Mouse (Mus musculus): ENCODE data around the gene Sesn3. TPM values are rescaled to one million over a fixed set of nuclear protein-coding genes. Genes with fewer than 3 reads are reported as not detected.

Sesn3 gene
- polyA plus RNA-seq, 1 experiment from 2014 or later: 15.9 TPM

DNA sequence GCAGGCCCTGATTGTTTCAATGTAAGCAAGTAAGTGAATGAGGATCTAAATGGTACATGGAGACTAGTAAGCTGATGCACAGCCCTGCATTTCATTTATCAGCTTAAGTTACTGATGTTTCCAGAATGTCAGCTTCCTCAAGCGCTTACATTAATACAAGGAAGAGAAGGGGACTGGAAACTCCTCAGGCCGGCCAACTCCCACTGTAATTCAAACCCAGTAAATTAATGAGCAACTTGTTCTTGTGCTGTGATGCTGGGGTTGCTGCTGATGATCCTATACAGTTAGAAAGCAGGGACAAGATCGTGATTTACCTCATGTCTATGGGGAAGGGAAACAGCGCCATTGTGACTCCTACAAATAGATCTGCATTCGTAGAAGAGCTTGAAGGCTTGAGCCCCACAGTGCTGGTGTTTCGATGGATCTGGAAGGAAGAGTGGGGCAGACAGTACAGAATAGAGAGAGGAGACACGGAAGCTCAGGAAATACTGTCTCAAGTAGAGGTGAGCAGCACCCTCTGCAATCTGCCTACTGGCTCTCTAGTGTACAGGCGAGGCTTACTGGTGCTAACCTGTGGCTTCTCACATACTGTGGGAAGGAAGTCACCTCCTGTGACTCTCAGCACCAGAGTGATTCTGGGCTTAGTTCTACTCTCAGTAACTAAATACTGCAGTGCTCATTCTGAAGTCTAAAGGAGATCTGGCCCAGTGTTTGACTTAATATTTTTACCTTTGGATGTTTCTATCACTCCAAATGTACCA, 21.0 kb downstream of the Sesn3 start:
- no peaks in the 10 kb centered on the region for H3K4me1 ChIP-seq (ENCODE audit: control insufficient read depth, insufficient read depth, low read length)
- DNase-seq (ENCODE audit: low spot score, missing footprints) (no peak), ATAC-seq (ENCODE audit: low FRiP score) (no peak)
- 91% methylated on average over 8 of the region's 8 CpGs for WGBS
- H3K4me2 ChIP-seq: no peak overlapping the region
- no peaks in the 10 kb centered on the region for H3K36me3 ChIP-seq (ENCODE audit: control insufficient read depth, insufficient read depth, low read length)
- H3K9ac ChIP-seq (ENCODE audit: low read length): no peak overlapping the region
- no peak overlapping the region for H3K4me3 ChIP-seq (ENCODE audit: low read depth, low read length)
- no peaks in the 10 kb centered on the region for H3K27me3 ChIP-seq (ENCODE audit: control insufficient read depth, insufficient read depth, low read length)
- H3K27ac ChIP-seq (ENCODE audit: low read depth, low read length): no peak overlapping the region
- H3K9me3 ChIP-seq (ENCODE audit: control insufficient read depth, low read length): no peaks in the 10 kb centered on the region

DNA sequence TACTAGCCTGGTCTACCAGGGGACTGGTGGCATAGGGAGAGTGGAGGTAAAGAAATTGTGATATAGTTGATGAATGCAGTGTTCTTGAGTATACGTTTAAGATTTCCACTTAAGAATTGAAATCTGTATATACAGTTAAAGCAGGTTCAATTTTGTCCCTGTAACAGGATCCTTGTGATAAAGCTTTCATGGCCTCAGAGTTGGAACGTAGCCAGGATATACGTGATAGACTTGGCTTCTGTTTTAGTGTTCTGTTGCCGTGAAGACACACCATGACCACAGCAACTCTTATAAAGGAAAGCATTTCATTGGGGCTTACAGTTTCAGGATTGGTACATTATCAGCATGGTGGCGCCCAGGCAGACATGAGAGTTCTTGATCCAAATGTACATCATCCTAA, 22.3 kb downstream of the Sesn3 start:
- Histone ChIP-seq H3K27me3 (ENCODE audit: control insufficient read depth, insufficient read depth, low read length) (no peaks in the 10 kb centered on the region), H3K36me3 (ENCODE audit: control insufficient read depth, insufficient read depth, low read length) (no peaks in the 10 kb centered on the region), H3K4me1 (ENCODE audit: control insufficient read depth, insufficient read depth, low read length) (no peaks in the 10 kb centered on the region), H3K27ac (ENCODE audit: low read depth, low read length) (no peak overlapping the region), H3K4me3 (ENCODE audit: low read depth, low read length) (no peak overlapping the region), H3K9ac (ENCODE audit: low read length) (no peak overlapping the region), H3K9me3 (ENCODE audit: control insufficient read depth, low read length) (no peaks in the 10 kb centered on the region), H3K4me2 (no peak overlapping the region)
- DNase-seq (ENCODE audit: low spot score, missing footprints): no peak
- no peak for ATAC-seq (ENCODE audit: low FRiP score)
- 95% methylated on average over 5 of the region's 5 CpGs for WGBS

GRCm38 (mm10) chr9:14299819-14300218, 25.0 kb downstream of the Sesn3 start:
- H3K4me2 ChIP-seq: no peak overlapping the region
- ATAC-seq (ENCODE audit: low FRiP score): no peak
- no peaks in the 10 kb centered on the region for H3K27me3 ChIP-seq (ENCODE audit: control insufficient read depth, insufficient read depth, low read length)
- no peak overlapping the region for H3K27ac ChIP-seq (ENCODE audit: low read depth, low read length)
- H3K4me1 ChIP-seq (ENCODE audit: control insufficient read depth, insufficient read depth, low read length): peaks cover 8% of the 10 kb centered on the region; the same call in 1 of the 2 replicates
- no peak for DNase-seq (ENCODE audit: low spot score, missing footprints)
- H3K9me3 ChIP-seq (ENCODE audit: control insufficient read depth, low read length): no peaks in the 10 kb centered on the region
- H3K4me3 ChIP-seq (ENCODE audit: low read depth, low read length): no peak overlapping the region
- H3K9ac ChIP-seq (ENCODE audit: low read length): no peak overlapping the region
- H3K36me3 ChIP-seq (ENCODE audit: control insufficient read depth, insufficient read depth, low read length): no peaks in the 10 kb centered on the region

DNA sequence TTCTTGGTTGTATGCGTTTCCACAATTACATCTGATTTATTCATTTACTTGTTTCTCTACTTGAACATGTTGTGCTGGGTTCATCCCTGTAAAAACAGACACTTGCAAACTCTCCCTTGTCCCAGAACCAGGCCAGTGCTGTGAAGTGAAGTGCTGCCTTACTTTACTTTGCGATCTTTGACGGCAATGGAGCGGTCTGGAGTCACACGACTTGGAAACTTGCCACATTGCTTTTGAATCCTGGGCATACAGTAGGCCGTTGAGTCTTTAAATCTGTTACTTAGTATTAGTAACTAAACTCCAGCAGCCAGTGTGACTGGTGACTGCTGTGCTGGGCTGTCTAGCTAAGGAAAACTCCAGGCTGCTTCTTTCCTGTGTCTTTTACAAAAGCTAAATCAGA, 25.9 kb downstream of the Sesn3 start:
- DNase-seq (ENCODE audit: low spot score, missing footprints) (no peak), ATAC-seq (ENCODE audit: low FRiP score) (no peak)
- H3K4me1 ChIP-seq (ENCODE audit: control insufficient read depth, insufficient read depth, low read length): peaks cover 9% of the 10 kb centered on the region; the same call in 1 of the 2 replicates
- H3K9me3 ChIP-seq (ENCODE audit: control insufficient read depth, low read length): no peaks in the 10 kb centered on the region
- H3K9ac ChIP-seq (ENCODE audit: low read length): no peak overlapping the region
- WGBS: 89% methylated on average over 6 of the region's 6 CpGs
- no peaks in the 10 kb centered on the region for H3K36me3 ChIP-seq (ENCODE audit: control insufficient read depth, insufficient read depth, low read length)
- H3K4me3 ChIP-seq (ENCODE audit: low read depth, low read length): no peak overlapping the region
- H3K4me2 ChIP-seq: no peak overlapping the region
- H3K27me3 ChIP-seq (ENCODE audit: control insufficient read depth, insufficient read depth, low read length): no peaks in the 10 kb centered on the region
- H3K27ac ChIP-seq (ENCODE audit: low read depth, low read length): no peak overlapping the region

- no peaks in the 10 kb centered on the region for H3K27me3 ChIP-seq (ENCODE audit: control insufficient read depth, insufficient read depth, low read length)
- no peaks in the 10 kb centered on the region for H3K9me3 ChIP-seq (ENCODE audit: control insufficient read depth, low read length)
- H3K9ac ChIP-seq (ENCODE audit: low read length): no peak overlapping the region
- 48% methylated on average over 9 of the region's 9 CpGs for WGBS
- peak; percentile 75 for ATAC-seq (ENCODE audit: low FRiP score)
- H3K4me2 ChIP-seq: no peak overlapping the region
- peaks cover 9% of the 10 kb centered on the region; the same call in 1 of the 2 replicates for H3K4me1 ChIP-seq (ENCODE audit: control insufficient read depth, insufficient read depth, low read length)
- H3K27ac ChIP-seq (ENCODE audit: low read depth, low read length): no peak overlapping the region
- no peak for DNase-seq (ENCODE audit: low spot score, missing footprints)
- no peaks in the 10 kb centered on the region for H3K36me3 ChIP-seq (ENCODE audit: control insufficient read depth, insufficient read depth, low read length)
- no peak overlapping the region for H3K4me3 ChIP-seq (ENCODE audit: low read depth, low read length)
Observed at GRCm38 (mm10) chr9:14304262-14304968, 29.5 kb downstream of the Sesn3 start.

- DNase-seq (ENCODE audit: low spot score, missing footprints): no peak
- no peak for ATAC-seq (ENCODE audit: low FRiP score)
- Histone ChIP-seq H3K9ac (ENCODE audit: low read length) (no peak overlapping the region), H3K27me3 (ENCODE audit: control insufficient read depth, insufficient read depth, low read length) (no peaks in the 10 kb centered on the region), H3K27ac (ENCODE audit: low read depth, low read length) (no peak overlapping the region), H3K4me3 (ENCODE audit: low read depth, low read length) (no peak overlapping the region), H3K36me3 (ENCODE audit: control insufficient read depth, insufficient read depth, low read length) (0 out of 2 replicates have a peak, but pooled peaks cover 2% of the 10 kb centered on the region), H3K4me1 (ENCODE audit: control insufficient read depth, insufficient read depth, low read length) (peaks cover 9% of the 10 kb centered on the region; the same call in 1 of the 2 replicates), H3K4me2 (no peak overlapping the region), H3K9me3 (ENCODE audit: control insufficient read depth, low read length) (no peaks in the 10 kb centered on the region)
- 94% methylated on average over 3 of the region's 3 CpGs for WGBS
Observed at GRCm38 (mm10) chr9:14307341-14307740, 32.5 kb downstream of the Sesn3 start.

- Histone ChIP-seq H3K4me3 (ENCODE audit: low read depth, low read length) (no peak overlapping the region), H3K9me3 (ENCODE audit: control insufficient read depth, low read length) (no peaks in the 10 kb centered on the region), H3K36me3 (ENCODE audit: control insufficient read depth, insufficient read depth, low read length) (peaks cover 2% of the 10 kb centered on the region; the same call in 1 of the 2 replicates), H3K27me3 (ENCODE audit: control insufficient read depth, insufficient read depth, low read length) (no peaks in the 10 kb centered on the region), H3K4me1 (ENCODE audit: control insufficient read depth, insufficient read depth, low read length) (no peaks in the 10 kb centered on the region), H3K9ac (ENCODE audit: low read length) (no peak overlapping the region), H3K27ac (ENCODE audit: low read depth, low read length) (no peak overlapping the region), H3K4me2 (no peak overlapping the region)
- WGBS: 83% methylated on average over 3 of the region's 3 CpGs
- ATAC-seq (ENCODE audit: low FRiP score): no peak
- no peak for DNase-seq (ENCODE audit: low spot score, missing footprints)
Observed at GRCm38 (mm10) chr9:14313968-14314367, 39.1 kb downstream of the Sesn3 start.

- Histone ChIP-seq H3K36me3 (ENCODE audit: control insufficient read depth, insufficient read depth, low read length) (peaks cover 2% of the 10 kb centered on the region; the same call in 1 of the 2 replicates), H3K4me2 (no peak overlapping the region), H3K27me3 (ENCODE audit: control insufficient read depth, insufficient read depth, low read length) (no peaks in the 10 kb centered on the region), H3K4me1 (ENCODE audit: control insufficient read depth, insufficient read depth, low read length) (no peaks in the 10 kb centered on the region), H3K27ac (ENCODE audit: low read depth, low read length) (no peak overlapping the region), H3K9me3 (ENCODE audit: control insufficient read depth, low read length) (no peaks in the 10 kb centered on the region), H3K4me3 (ENCODE audit: low read depth, low read length) (no peak overlapping the region), H3K9ac (ENCODE audit: low read length) (no peak overlapping the region)
- 95% methylated on average over 7 of the region's 7 CpGs for WGBS
- ATAC-seq (ENCODE audit: low FRiP score) (no peak), DNase-seq (ENCODE audit: low spot score, missing footprints) (no peak)
Observed at GRCm38 (mm10) chr9:14314477-14314876, 39.6 kb downstream of the Sesn3 start.

- no peaks in the 10 kb centered on the region; the same call in 1 of the 2 replicates for H3K36me3 ChIP-seq (ENCODE audit: control insufficient read depth, insufficient read depth, low read length)
- H3K9me3 ChIP-seq (ENCODE audit: control insufficient read depth, low read length): no peaks in the 10 kb centered on the region
- no peaks in the 10 kb centered on the region for H3K27me3 ChIP-seq (ENCODE audit: control insufficient read depth, insufficient read depth, low read length)
- H3K9ac ChIP-seq (ENCODE audit: low read length): no peak overlapping the region
- ATAC-seq (ENCODE audit: low FRiP score) (no peak), DNase-seq (ENCODE audit: low spot score, missing footprints) (no peak)
- no peak overlapping the region for H3K27ac ChIP-seq (ENCODE audit: low read depth, low read length)
- WGBS: 100% methylated on average over 1 of the region's 1 CpGs
- H3K4me2 ChIP-seq: no peak overlapping the region
- H3K4me3 ChIP-seq (ENCODE audit: low read depth, low read length): no peak overlapping the region
- H3K4me1 ChIP-seq (ENCODE audit: control insufficient read depth, insufficient read depth, low read length): no peaks in the 10 kb centered on the region
Observed at GRCm38 (mm10) chr9:14316618-14317017, 41.8 kb downstream of the Sesn3 start.
